Mouse (Mus musculus): Measurements from ENCODE around the gene Gm9837.
"Not testable (repeated sequence)": the region's sequence is repeated elsewhere in the genome, so short reads cannot be mapped to it uniquely, and the experiment has no call there.

Gene Gm9837

DNA sequence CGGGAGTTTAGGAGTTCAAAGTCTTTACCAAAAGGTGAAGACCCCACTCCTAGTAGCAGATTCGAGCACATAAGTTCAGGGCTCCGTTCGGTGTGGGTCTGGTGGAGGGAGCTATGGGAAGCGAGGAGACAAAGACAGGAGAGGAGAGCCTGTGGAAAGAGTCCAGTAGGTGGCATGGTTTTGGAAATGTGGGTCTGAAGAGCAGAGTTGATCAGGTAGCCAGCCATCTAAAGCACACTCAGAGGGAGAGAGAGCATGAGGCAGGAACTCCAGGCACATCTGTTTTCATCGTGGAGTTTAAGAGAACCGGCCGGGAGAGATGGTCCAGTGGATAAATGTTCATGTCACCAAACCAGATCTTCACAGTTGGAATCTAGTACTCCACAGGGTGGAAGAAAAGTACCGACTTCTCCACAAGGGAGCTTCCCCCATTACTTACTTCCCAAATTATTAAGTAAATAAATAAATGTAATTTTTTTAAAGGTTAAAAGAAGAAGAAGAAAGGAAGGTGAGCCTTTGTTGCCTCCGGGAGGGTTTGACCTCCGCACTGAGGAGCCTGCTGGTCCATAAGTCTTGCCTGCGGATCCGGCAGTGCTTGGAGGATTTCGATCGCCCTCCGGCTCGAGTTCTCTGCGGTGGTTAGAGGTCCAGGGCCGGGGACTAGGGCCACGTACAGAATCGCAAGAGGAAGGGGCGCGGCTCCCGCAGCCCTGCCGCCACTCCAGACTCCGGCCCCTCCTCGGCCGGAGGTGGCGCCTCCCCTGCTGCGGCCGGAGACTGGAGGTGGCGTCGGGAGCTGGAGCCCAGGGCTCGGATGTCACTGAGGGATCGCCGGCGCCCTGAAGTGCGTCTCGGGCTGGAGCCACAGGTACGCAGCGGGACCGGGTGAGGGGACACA lies 13.6 kb downstream of the Gm9837 start, which contains the start of the genes Gm10447 and Shroom1:
Gm10447 (minus strand) TSS at position 637 of the 898 bp plus-strand sequence.
Shroom1 (plus strand) TSS at position 732 of the 898 bp plus-strand sequence.
- peak; percentile 44 to 46 for DNase-seq

DNA sequence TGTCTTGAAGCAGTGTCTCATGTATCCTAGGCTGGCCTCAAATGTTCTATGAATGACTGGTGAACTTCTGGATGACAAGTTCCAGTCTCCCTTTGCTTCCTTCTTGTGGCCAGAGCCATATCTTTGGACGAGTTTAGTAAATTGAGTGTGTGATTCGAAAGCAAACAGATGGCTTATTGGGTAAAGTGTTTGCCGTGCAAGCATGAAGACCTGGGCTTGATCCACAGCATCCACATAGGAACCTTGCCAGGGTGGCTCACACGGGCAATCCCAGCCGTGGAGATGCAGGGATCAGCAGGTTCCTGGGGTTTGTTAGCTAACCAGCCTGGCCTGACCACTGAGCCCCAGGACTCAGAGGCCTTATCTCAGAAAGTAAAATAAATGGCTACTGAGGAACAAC lies 17.2 kb downstream of the Gm9837 start:
- no peak for DNase-seq

DNA sequence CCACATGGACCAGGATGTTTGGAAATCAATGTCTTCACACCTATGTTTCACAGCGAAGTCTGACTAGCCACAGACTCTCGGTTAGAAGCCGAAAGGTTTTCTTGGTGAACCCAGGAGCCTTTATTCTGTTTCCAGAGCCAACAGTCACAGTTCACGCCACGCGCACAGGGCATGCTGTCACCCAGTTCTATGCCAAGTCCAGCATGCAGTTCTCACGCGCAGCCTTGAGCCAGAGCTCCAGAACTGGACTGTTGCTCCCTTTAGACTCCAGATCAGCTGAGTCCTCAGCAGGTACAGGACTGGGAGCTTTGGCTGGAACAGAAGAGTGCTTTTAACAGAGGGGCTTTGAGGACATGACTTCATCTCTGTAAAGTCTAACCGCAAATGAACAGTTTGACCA lies 17.9 kb downstream of the Gm9837 start:
- DNase-seq: peak; percentile 59 to 60

DNA sequence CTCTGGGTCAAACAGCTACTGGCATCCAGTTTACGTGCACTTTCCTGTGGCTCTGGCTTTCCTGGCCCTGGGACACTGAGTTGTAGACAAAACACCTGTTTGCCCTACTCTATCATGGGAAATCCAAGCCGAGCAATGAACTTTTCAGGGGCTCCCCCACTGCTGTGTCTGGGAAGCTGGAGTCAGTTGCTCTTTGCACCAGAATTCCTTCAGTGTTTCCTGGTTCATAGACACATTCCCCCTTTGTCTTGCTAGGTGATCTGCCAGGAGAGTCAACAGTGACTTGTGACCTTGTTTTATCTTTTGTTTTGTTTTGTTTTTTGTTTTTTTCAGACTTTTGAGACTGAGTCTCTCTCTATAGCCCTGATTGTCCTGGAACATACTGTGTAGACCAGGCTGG lies 18.9 kb downstream of the Gm9837 start:
- no peak for DNase-seq

DNA sequence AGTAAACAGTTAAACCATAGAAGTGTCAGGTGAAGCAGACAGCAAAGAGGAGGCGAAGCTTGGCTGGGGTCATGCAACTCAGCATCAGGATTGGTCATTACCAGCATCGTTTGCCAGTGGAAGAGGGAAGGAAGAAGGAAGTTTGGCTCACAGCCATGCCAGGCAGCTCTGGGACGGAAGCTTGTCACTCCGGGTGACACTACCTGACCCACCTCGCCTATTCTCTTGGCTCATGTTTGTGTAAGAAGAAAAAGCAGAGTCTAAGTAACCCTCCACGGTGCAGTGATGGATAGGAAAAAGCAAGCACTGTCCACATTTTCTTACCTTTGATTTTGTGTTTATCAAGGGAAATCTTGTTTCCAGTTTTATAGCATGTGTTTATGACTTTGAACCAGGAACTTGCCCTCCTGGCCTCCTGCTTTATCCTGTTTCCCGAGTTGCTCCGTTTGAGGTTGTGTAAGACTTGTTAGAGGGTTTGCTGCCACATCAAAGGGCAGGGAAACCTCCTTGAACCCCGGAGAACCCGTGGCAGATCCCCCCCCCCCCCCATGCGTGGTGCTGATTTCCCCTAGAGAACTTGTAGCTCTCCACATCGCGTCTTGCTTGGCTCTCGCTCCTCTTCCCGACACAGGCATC lies 20.1 kb downstream of the Gm9837 start:
- no peak for DNase-seq

DNA sequence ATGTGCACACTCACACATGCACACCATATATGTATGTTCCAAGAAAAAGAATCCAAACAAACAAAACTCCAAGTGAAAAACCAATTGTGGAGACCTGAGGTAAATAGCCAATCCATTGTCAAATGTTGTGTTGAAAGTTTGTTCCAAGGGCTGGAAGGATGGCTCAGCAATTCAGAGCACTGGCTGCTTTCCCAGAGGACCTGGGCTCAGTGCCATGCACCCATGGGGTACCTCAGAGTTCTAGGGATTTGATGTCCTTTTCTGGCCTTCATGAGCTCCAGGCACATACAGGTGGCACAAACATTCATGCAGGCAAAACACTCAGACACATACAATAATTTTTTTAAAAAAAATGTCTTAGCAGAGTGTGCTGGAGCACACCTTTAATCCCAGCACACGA lies 21.8 kb downstream of the Gm9837 start:
- peak; percentile 96 to 99 for DNase-seq

DNA sequence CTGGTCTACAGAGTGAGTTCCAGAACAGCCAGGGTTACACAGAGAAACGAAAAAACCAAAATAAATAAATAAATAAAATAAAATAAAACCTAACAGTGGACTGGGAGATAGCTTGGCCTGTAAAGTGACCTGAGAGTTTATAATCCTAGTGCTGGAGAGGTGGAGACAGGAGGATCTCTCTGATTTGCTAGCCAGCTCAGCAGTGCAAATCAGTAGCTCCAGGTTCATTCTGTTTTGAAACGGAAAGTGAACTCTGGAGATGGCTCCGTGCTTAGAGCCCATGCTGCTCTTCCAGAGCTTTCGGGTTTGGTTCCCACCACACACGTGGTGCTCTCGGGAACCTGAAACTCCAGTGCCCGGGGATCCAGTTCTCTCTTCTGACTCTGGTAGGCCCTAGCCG lies 22.3 kb downstream of the Gm9837 start:
- DNase-seq: no peak

DNA sequence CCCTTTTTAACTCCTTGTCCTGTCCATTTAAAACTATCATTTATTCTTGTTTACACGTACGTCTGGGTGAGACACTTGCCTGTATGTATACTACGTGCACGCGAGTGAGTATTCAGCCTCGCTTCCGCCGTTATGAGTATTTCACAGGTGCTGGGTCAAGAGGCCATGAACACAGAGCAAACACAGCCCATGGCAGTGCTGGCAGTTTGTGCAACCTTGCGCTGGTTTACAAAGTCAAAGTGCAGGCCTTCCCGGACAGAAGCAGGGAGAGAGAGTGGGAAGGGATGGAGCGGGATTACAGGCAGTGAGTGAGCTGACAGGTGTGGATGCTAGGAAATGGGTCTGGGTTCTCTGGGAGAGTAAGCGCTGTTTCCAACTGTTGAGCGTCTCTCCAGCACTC lies 24.1 kb downstream of the Gm9837 start:
- DNase-seq: no peak

DNA sequence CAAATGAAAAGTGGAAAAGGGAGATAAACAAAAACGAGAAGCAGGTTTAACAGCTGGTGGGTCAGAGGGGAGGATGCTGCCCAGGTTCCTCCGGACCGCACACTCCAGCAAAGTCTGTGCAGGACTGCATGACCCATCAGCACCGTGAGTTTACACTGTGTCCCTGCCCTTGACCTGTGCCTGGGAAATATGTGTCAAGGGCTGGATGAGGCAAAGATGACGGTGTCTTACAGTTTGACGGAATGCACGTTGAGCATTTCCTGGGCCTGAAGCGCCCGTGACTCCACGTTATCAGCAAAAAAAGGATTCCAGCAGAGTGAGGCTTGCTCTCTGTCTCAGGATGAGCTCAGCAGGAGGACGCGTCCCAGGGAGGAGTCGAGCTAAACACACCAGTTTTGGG lies 24.7 kb downstream of the Gm9837 start:
- no peak for DNase-seq

DNA sequence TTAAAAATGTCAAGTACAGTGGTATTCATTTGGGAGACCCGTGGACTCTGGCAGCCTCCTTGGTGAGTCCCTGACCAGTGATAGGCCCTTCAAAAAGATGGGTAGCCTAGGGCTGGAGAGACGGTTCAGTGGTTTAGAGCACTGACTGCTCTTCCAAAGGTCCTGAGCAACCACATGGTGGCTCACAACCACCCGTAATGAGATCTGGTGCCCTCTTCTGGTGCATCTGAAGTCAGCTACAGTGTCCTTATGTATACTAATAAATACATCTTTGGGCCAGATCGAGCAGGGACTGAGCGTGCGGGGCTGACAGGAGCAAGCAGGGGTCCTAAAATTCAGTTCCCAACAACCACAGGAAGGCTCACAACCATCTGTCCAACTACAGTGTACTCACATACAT lies 26.4 kb downstream of the Gm9837 start:
- peak; percentile 48 to 53 for DNase-seq

DNA sequence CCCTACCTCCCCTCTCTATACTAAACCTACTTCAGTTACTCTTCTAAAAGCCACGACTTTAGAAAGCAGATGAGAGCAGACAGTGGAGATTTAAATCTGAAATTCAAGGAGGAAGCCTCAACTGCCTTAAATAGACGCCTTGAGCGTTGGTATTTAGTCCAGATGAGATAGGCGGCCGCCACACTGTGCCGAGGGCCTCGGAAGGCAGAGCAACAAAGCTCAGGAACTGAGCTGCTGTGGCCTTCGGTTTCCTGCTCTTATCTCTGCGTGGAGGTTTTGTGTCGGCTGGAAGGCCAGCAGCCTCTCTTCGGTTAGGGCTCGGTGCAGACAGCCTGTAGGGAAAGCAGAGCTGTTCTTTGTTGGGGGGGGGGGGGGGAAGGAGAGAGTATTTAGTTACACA lies 28.4 kb downstream of the Gm9837 start:
- no peak for DNase-seq

DNA sequence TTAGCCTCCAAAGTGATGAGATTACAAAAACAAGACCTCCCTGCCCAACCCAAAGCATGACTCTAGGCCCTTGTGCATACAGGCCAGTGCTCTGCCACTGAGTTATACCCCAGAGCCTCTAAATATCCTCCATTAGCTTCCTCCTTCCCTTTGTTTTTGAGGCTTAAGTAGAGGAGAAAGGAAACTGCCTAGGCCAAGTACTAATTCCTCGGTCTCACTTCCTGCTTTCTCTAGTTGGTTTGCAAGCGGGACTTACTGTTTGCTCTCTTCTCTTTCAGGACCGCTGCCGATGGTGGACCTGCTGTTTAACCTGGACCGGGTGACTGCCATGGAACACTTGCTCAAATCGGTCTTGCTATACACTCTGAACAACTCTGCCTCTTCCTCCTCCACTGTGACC lies 33.9 kb downstream of the Gm9837 start:
- DNase-seq: no peak

DNA sequence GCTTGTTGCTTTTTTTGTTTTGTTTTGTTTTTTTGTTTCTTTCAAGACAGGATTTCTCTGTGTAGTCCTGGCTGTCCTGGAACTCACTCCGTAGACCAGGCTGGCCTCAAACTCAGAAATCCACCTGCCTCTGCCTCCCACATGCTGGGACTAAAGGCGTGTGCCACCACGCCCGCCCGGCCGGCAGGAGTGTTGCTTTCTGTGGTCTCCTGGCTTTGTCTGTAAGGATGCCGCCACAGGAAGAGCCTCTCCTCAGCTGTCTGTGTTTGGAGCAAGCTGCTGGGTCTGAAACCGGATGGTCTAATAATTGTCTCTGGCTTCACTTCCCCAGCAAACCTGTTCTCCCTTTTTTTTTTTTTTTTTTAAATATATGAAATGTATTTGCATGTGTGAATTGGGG lies 34.8 kb downstream of the Gm9837 start:
- DNase-seq: no peak

DNA sequence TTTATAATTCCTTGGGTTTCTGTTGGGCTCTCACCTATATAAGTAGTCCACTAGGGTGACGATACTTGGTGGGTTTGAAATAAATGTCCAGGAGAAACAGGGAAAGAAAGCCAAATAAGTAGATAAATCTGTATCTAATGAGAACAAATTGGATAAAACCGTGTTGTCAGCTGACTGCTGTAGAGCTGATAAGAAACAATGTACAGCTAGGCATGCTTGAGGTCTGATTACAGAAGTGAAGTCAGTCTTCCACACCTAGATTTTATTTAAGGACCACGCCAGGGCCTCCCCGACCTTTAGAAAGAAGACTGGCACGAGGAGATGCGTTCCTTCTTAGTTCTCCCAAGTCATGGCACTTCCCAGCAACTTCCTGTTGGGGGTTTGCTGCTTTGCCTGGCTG lies 37.2 kb downstream of the Gm9837 start:
- DNase-seq: no peak

DNA sequence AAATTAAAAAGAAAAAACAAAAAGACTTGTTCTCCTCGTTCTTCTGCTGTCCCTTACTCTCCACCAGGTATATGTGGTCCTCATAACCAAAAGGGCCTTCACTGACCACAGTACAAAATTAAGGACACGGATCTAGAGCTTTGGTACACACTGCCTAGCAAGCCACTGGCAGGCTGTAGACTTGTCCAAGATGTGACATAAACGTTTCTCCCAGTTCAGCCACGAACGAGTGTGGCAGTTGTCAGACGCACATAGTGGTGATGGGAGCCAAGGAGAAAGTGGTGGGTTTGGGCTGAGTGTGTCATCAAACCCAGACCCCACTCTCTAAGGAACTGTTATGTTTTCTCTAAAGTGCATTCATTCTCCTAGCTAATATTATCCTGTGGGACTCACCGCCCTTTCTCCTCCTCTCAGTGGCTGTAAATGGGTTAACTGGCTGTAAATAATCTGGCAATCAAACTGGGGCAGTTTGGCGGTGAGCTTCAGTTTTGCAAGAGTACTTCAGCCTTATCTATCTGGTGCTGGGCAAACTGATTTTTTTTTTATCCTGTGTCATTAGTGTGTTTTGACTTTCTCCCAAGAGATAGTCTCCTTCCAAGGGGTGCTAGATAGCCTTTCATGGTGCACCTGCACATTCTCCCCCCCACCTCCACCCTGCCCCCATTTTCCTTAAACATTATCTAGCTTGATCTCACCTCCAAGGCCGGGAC lies 38.8 kb downstream of the Gm9837 start:
- DNase-seq: no peak

DNA sequence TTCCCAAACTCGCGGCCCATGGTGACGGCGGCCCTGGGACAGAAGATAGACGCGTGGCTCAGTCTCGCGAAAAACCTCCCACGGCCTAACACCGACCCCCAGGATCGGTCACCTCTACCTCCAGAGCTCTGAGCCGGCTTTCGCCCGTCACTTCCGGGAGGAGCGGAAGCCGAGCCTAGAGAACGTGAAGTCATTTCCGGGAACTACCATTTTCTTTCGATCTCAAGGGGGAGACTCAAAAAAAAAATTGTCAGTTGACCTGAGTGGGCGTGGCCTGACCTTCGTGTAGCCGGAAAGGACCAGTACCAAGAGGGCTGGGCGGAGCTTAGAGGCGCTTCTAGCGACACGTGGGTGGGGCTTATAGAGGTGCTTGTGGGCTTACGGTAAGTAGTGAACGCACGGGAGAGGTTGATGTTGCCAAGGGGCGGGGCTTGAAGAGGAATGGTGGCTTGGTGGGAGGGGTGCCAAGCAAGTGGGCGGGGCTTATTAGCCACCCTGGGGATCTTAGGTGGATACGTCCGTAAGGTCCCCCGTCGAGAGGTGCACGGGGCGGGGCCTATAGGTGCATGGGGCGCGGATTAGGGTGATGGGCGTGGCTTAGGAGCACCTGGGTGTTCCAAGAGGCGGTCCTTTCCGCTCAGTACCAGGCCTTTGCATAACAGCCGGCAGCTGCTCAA lies 39.5 kb downstream of the Gm9837 start, which contains the start of the genes Uqcrq and Gdf9:
Uqcrq (minus strand) TSS at position 162 of the 677 bp plus-strand sequence.
Gdf9 (plus strand) TSS at position 354 of the 677 bp plus-strand sequence.
- DNase-seq: peak; percentile 100

DNA sequence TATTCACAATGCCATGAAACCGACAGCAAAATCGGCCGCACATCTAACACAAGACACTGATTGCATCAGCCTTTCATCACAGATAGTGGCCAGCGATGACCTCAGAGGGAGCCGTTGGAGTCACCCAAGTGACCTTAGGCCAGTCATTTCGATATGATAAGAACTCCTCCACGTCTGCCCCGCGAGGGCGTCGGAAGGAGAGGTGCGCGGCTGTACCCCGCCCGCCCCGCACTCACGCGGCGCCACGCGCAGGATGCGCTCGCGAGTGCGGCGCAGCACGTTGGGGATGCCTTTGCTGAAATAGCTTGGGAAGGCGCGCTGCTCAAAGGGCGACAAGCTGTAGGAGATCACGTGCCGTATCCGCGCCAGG lies 40.0 kb downstream of the Gm9837 start:
- DNase-seq: no peak

DNA sequence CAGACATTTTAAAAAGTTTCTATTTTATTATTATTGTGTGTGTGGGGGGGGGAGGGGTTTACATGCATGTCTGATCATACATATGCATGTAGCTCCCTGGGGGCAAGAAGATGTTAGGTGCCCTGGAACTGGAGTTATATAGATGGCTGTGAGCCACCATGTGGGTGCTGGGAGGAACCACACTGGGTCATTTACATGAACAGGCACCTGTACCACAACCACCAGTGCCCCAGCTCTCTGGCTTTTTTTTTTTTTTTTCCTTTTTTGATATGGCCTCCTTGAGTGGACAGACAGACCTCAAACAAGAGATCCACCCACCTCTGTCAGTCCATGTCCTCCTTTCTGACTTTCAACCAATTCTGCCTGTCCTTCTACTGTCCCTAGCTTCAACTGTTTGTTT lies 41.1 kb downstream of the Gm9837 start:
- DNase-seq: no peak

DNA sequence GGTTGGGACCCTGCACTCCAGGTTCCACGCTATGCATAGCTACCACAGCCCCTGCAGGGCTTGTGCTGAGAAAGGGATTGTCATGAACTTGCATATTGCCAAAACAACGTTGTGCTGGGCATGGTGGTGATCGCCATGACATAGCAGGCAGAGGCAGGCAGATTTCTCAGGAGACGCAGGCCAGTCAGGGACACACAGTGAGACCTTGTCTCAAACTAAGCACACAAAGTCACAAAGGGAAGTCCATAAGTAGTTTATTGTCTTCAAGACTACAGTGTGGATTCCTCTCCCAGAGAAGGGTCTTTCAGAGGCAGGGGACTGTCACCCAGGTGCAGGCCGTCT lies 41.6 kb downstream of the Gm9837 start:
- DNase-seq: no peak

DNA sequence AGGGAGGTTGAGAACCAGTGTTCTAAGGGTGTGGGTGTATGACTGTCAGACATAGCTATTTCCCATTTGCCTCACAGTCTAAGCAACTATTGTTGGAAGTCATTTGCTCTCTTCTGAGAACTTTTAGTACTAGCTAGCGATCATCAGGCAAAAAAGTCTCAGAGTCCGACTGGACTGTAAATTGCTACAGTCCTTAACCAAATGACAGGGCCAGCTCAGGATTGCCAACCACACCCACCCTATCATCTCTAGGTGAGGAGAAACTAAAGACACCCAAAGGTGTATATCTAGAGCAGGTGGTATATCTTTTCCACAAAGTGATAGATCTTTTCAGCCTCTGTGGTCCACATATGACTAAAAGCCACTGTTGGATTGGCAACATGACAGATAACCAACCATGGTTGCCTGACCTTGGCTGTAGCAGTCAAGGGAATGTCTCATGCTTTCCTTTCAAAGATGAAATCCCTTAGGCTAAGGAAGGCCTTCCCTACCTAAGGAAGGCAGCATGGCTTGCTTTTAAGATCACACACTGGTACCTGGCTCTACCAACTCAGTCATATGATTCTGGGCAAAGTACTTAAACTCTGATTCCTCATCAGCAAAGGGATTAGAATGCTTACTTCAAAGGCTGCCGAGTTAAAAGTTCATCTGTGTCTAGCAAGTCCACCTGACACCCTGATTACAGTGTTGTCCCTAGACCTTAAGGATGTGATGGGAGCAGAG lies 42.1 kb downstream of the Gm9837 start:
- no peak for DNase-seq

DNA sequence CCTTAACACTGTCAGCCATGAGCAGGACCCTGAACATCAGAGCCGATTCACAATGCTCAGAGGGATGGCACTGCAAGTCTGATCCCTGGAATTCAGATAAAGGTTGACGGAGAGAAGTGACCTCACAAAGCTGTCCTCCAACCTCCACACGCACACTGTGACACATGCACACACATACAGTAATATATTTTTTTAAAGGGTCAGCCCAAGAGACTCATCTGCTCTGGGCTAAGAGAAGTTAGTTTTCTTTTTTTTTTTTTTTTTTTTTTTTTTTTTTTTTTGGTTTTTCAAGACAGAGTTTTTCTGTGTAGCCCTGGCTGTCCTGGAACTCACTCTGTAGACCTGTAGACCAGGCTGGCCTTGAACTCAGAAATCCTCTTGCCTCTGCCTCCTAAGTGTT lies 43.4 kb downstream of the Gm9837 start:
- DNase-seq: not testable (repeated sequence)

DNA sequence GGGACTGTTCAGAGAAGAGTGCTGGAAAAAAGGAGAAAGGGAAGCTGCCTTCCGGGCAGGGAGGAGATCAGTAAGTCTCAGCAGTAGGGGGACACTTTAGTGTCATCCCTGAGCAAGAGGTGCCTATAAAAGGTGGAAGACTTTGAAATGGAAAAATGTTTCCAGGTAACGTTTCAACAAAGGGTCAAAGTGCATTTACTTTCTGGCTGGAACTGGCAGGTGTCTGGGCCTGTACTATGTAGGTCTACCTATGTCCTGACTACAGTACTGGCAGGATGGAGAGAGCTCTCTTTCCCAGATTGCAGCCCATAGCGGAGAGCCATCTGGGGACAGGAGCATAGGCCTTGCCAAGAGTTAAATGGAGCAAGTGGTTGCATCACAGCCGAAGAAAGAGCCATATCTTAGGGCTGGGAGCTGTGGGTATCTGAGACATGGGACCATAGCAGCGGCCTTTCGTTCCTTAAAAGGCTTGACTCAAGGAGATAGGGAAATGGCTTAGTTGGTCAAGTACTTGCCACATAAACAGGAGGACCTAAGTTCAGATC lies 44.5 kb downstream of the Gm9837 start:
- DNase-seq: peak; percentile 24 to 25
